Mouse (Mus musculus): ENCODE measurements around the gene Ube2z. TPM values are rescaled to one million over a fixed set of nuclear protein-coding genes. Genes with fewer than 3 reads are reported as not detected.

The Ube2z gene
- total RNA-seq, 2 experiments from 2014 or later = 47.4 to 48.3 TPM

GRCm38 (mm10) chr11:96058309-96058708 is 6.9 kb downstream of the Ube2z start:
- no peak for DNase-seq

GRCm38 (mm10) chr11:96050854-96051253 is 14.3 kb downstream of the Ube2z start:
- no peak for DNase-seq

- no peak for DNase-seq
Measured at GRCm38 (mm10) chr11:96049939-96050338, 15.2 kb downstream of the Ube2z start.

GRCm38 (mm10) chr11:96047469-96048373 is 17.5 kb downstream of the Ube2z start:
- DNase-seq = no peak

GRCm38 (mm10) chr11:96046793-96047192 is 18.4 kb downstream of the Ube2z start:
- DNase-seq = no peak

- no peak for DNase-seq
Measured at GRCm38 (mm10) chr11:96046028-96046427, 19.2 kb downstream of the Ube2z start.

- DNase-seq = no peak
Measured at GRCm38 (mm10) chr11:96044803-96045567, 20.2 kb downstream of the Ube2z start.

- DNase-seq = no peak
Measured at GRCm38 (mm10) chr11:96038560-96038959, 26.6 kb downstream of the Ube2z start.

GRCm38 (mm10) chr11:96037499-96037898 is 27.7 kb downstream of the Ube2z start:
- no peak for DNase-seq

- peak; percentile 24 for DNase-seq
Measured at GRCm38 (mm10) chr11:96035133-96035532, 30.1 kb downstream of the Ube2z start.

- DNase-seq = peak; percentile 96
Measured at GRCm38 (mm10) chr11:96034596-96035052, 30.6 kb downstream of the Ube2z start, which contains the start of gene Snf8. Gene Snf8, plus strand, starts transcription at chr11:96034885.

GRCm38 (mm10) chr11:96034116-96034515 is 31.1 kb downstream of the Ube2z start:
- no peak for DNase-seq

- DNase-seq = no peak
Measured at GRCm38 (mm10) chr11:96033264-96033663, 31.9 kb downstream of the Ube2z start.

GRCm38 (mm10) chr11:96031701-96032100 is 33.5 kb downstream of the Ube2z start:
- DNase-seq = no peak

- no peak for DNase-seq
Measured at GRCm38 (mm10) chr11:96030571-96030970, 34.6 kb downstream of the Ube2z start.

- DNase-seq = no peak
Measured at GRCm38 (mm10) chr11:96028130-96028529, 37.1 kb downstream of the Ube2z start.

- no peak for DNase-seq
Measured at GRCm38 (mm10) chr11:96020622-96021021, 44.6 kb downstream of the Ube2z start.

- no peak for DNase-seq
Measured at GRCm38 (mm10) chr11:96017941-96018351, 47.2 kb downstream of the Ube2z start.

GRCm38 (mm10) chr11:96015421-96015820 is 49.8 kb downstream of the Ube2z start:
- no peak for DNase-seq

- no peak for DNase-seq
Measured at GRCm38 (mm10) chr11:96011982-96012381, 53.2 kb downstream of the Ube2z start.

GRCm38 (mm10) chr11:96008827-96009226 is 56.4 kb downstream of the Ube2z start:
- DNase-seq = no peak

- DNase-seq = no peak
Measured at GRCm38 (mm10) chr11:96007516-96008235, 57.5 kb downstream of the Ube2z start.
